Mouse (Mus musculus) lung, postnatal 0 days (tissue): Measurements from ENCODE around the gene Akirin1.

Experiments
- CTCF ChIP-seq: IDR thresholded peaks from 2 replicates; pipeline ENCODE4 v1.5.1; 2016; ENCODE audit warnings: antibody characterized with exemption, mild to moderate bottlenecking
- EP300 ChIP-seq: IDR thresholded peaks from 2 replicates; pipeline ENCODE4 v1.6.1; 2016; ENCODE audit warnings: antibody characterized with exemption, mild to moderate bottlenecking, control low read depth

DNA sequence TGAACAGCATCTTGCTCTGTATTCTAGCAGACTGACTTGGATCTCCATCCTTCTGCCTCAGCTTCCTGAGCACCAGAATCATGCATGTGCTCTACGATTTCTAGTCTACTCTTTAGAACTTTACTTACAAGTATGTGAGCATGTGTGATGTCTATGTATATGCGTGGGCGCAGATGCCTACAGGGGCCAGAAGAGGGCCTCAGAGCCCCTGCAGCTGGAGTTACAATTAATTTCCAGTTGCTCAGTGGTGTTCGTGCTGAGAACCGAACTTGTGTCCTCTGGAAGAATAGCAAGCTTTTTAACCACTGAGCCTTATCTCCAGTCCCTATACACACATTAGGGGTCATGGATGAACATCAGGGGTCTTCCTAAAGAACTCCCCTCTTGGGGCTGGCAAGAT is 42.8 kb downstream of the Akirin1 start:
- TF ChIP-seq CTCF (no peak), EP300 (no peak)
